Mouse (Mus musculus): ENCODE measurements at regions not wholly inside any gene's neighbourhood (a gene's known extent, or its start where the extent isn't known, plus 50 kb on each side); places are given as distances from the start of the nearest gene placed in this dataset.

DNA sequence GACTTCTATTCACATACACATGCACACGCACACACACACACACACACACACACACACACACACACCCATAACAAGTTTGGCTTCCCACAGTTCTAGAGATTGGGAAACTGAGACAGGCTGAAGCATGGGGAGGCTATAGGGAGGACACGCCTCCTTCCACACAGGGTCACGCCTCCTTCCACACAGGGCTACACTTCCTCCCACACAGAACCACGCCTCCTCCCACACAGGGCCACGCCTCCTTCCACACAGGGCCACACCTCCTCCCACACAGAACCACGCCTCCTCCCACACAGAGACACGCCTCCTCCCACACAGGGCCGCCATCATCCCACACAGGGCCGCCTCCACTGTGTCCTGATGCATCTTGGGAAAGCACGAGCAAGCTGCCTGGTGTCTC lies 401.9 kb upstream of the Kazn start:
- Histone ChIP-seq H3K9ac (ENCODE audit: insufficient read depth, low read depth) (no peak overlapping the region), H3K4me2 (ENCODE audit: insufficient read depth, low read depth, poor library complexity, severe bottlenecking) (no peak overlapping the region), H3K4me1 (ENCODE audit: control insufficient read depth in 1 of 2, insufficient read depth in 2 of 2) (no peaks in the 10 kb centered on the region), H3K27ac (ENCODE audit: insufficient read depth, low read depth) (no peak overlapping the region), H3K4me3 (replicated peaks in 1 of 3; ENCODE audit: low read depth in 2 of 3, low read length in 2 of 3, poor library complexity in 1 of 3) (no peak overlapping the region), H3K36me3 (replicated peaks in 1 of 2; ENCODE audit: control insufficient read depth in 1 of 2, insufficient read depth in 1 of 2, low read length in 1 of 2) (no peaks in the 10 kb centered on the region), H3K79me2 (replicated peaks; ENCODE audit: control insufficient read depth, extremely low read depth, insufficient read depth, poor library complexity, severe bottlenecking) (no peaks in the 10 kb centered on the region), H3K9me3 (replicated peaks; ENCODE audit: low read length) (peaks cover 79% of the 10 kb centered on the region), H3K27me3 (replicated peaks) (no peaks in the 10 kb centered on the region)
- in situ Hi-C loops (cut with MboI; ENCODE audit: low pct_ligation_motif_present, low pct_unique_long_range_greater_than_20kb, low sequenced_read_pairs), result no loop called here
- DNase-seq (ENCODE audit: extremely low read depth), result no peak
- TF ChIP-seq E2F4 (IDR thresholded peaks at IDR 0.05; ENCODE audit: insufficient replicate concordance, low read depth, low read length) (no peak), GABPA (IDR thresholded peaks at IDR 0.05; ENCODE audit: insufficient replicate concordance, low read depth, low read length) (no peak), MAFK (IDR thresholded peaks at IDR 0.05; ENCODE audit: insufficient replicate concordance, low read length) (no peak), CTCF (conservative IDR thresholded peaks at IDR 0.05 in 1 of 2, IDR thresholded peaks at IDR 0.05 in 1 of 2; ENCODE audit: low read depth in 2 of 2, low read length in 2 of 2) (no peak), CHD2 (IDR thresholded peaks at IDR 0.05; ENCODE audit: low read length) (no peak), JUN (IDR thresholded peaks at IDR 0.05; ENCODE audit: insufficient read depth, low read depth, low read length) (no peak), CHD1 (IDR thresholded peaks at IDR 0.05; ENCODE audit: low read depth, low read length) (no peak)
- dilution Hi-C loops (cut with MboI; ENCODE audit: extremely low pct_ligation_motif_present, extremely low pct_unique_long_range_greater_than_20kb, low sequenced_read_pairs), result no loop called here

DNA sequence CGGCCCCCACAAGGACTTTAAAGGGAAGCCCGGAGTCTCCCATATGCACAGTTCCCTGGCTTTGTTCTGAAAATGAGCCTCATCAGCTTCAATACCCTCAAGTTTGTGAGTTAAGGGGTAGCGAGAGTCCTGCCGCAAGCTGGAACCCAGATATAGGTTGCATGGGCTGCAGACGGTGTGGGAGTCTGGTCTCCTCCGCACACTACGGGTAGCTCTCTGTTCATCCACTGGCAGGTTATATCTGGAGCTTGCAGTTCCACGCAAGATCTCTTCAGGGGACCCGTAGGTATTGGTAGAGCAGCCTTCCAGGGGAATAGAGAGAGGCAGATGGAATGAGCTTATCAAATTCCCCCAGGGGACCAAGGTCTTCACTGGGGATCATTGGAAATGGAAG lies 400.1 kb upstream of the Kazn start:
- TF ChIP-seq ZKSCAN1 (IDR thresholded peaks at IDR 0.05; ENCODE audit: borderline replicate concordance, low read depth, low read length) (no peak), E2F4 (IDR thresholded peaks at IDR 0.05; ENCODE audit: insufficient replicate concordance, low read depth, low read length) (no peak), ZNF384 (IDR thresholded peaks at IDR 0.05; ENCODE audit: low read depth, low read length) (no peak), HCFC1 (IDR thresholded peaks at IDR 0.05; ENCODE audit: low read depth, low read length) (no peak), MAFK (IDR thresholded peaks at IDR 0.05; ENCODE audit: insufficient replicate concordance, low read length) (no peak), IRF4 (IDR thresholded peaks at IDR 0.05; ENCODE audit: low read depth, low read length) (no peak), TCF12 (IDR thresholded peaks at IDR 0.05; ENCODE audit: low read depth, low read length) (no peak), CHD2 (IDR thresholded peaks at IDR 0.05; ENCODE audit: low read length) (no peak), MYC (IDR thresholded peaks at IDR 0.05; ENCODE audit: low read depth, low read length) (no peak), ZMIZ1 (IDR thresholded peaks at IDR 0.05; ENCODE audit: low read depth, low read length) (no peak), ZC3H11A (IDR thresholded peaks at IDR 0.05; ENCODE audit: low read depth, low read length) (no peak), MXI1 (IDR thresholded peaks at IDR 0.05; ENCODE audit: low read depth, low read length) (no peak), CTCF (conservative IDR thresholded peaks at IDR 0.05 in 1 of 2, IDR thresholded peaks at IDR 0.05 in 1 of 2; ENCODE audit: low read depth in 2 of 2, low read length in 2 of 2) (no peak), NELFE (IDR thresholded peaks at IDR 0.05; ENCODE audit: low read depth, low read length) (no peak), USF2 (conservative IDR thresholded peaks at IDR 0.05; ENCODE audit: low read depth, low read length) (no peak), SMC3 (IDR thresholded peaks at IDR 0.05; ENCODE audit: low read depth, low read length) (no peak), ETS1 (conservative IDR thresholded peaks at IDR 0.05; ENCODE audit: low read depth, low read length) (no peak), MEF2A (IDR thresholded peaks at IDR 0.05; ENCODE audit: borderline replicate concordance, low read depth, low read length) (no peak), JUND (conservative IDR thresholded peaks at IDR 0.05; ENCODE audit: low read depth, low read length) (no peak)
- no peak overlapping the region for H3K4me2 ChIP-seq (ENCODE audit: insufficient read depth, low read depth, poor library complexity, severe bottlenecking)
- H3K79me2 ChIP-seq (replicated peaks; ENCODE audit: control insufficient read depth, extremely low read depth, insufficient read depth, poor library complexity, severe bottlenecking), result no peaks in the 10 kb centered on the region
- dilution Hi-C loops (cut with MboI; ENCODE audit: extremely low pct_ligation_motif_present, extremely low pct_unique_long_range_greater_than_20kb, low sequenced_read_pairs), result no loop called here
- no peak overlapping the region for H3K9ac ChIP-seq (ENCODE audit: insufficient read depth, low read depth)
- no peaks in the 10 kb centered on the region for H3K27me3 ChIP-seq (replicated peaks)
- peaks cover 81% of the 10 kb centered on the region for H3K9me3 ChIP-seq (replicated peaks; ENCODE audit: low read length)
- no peak for DNase-seq (ENCODE audit: extremely low read depth)
- no peaks in the 10 kb centered on the region for H3K4me1 ChIP-seq (ENCODE audit: control insufficient read depth in 1 of 2, insufficient read depth in 2 of 2)
- no peak overlapping the region for H3K4me3 ChIP-seq (replicated peaks in 1 of 3; ENCODE audit: low read depth in 2 of 3, low read length in 2 of 3, poor library complexity in 1 of 3)
- H3K36me3 ChIP-seq (replicated peaks in 1 of 2; ENCODE audit: control insufficient read depth in 1 of 2, insufficient read depth in 1 of 2, low read length in 1 of 2), result no peaks in the 10 kb centered on the region
- no peak overlapping the region for H3K27ac ChIP-seq (ENCODE audit: insufficient read depth, low read depth)
- in situ Hi-C loops (cut with MboI; ENCODE audit: low pct_ligation_motif_present, low pct_unique_long_range_greater_than_20kb, low sequenced_read_pairs), result no loop called here

All from CH12.LX (cell line).